Mouse (Mus musculus) heart, adult 2 months (tissue): Measurements from ENCODE around the gene 4930562C15Rik.

Experiments used
- CTCF ChIP-seq: fragments of 200-600 bp; IDR thresholded peaks from 2 replicates; pipeline ENCODE4 v1.8.1; 2022; ENCODE audit warnings: antibody characterized with exemption, mild to moderate bottlenecking, moderate library complexity
- EP300 ChIP-seq: fragments of 200-500 bp; IDR thresholded peaks from 2 replicates; pipeline ENCODE4 v1.6.1; 2011; ENCODE audit warnings: low read depth, low read length, control low read depth; ENCODE audit not compliant: insufficient read depth
- POLR2A ChIP-seq: fragments of 200-500 bp; IDR thresholded peaks from 2 replicates; pipeline ENCODE4 v1.6.1; 2011; ENCODE audit warnings: mild to moderate bottlenecking, low read depth, low read length, control low read depth; ENCODE audit not compliant: insufficient read depth

GRCm38 (mm10) chr16:4827639-4828038 is 7.6 kb upstream of the 4930562C15Rik start:
- no peak for TF ChIP-seq POLR2A
- no peak for TF ChIP-seq CTCF
- TF ChIP-seq EP300, result no peak
